Mouse (Mus musculus) cerebellum, postnatal 14 days (tissue): ENCODE measurements around the gene Tmprss6.

Experiments used
- DNase-seq, 2 experiments: peaks; one replicate each; pipeline ENCODE4 v3.0.0; 2021; ENCODE audit warnings: mixed read lengths in 2 of 2

The Tmprss6 gene

GRCm38 (mm10) chr15:78468379-78468937 is at the start of gene Tmprss6:
Tmprss6 (minus strand) TSS chr15:78468634.
- DNase-seq, result no peak

DNA sequence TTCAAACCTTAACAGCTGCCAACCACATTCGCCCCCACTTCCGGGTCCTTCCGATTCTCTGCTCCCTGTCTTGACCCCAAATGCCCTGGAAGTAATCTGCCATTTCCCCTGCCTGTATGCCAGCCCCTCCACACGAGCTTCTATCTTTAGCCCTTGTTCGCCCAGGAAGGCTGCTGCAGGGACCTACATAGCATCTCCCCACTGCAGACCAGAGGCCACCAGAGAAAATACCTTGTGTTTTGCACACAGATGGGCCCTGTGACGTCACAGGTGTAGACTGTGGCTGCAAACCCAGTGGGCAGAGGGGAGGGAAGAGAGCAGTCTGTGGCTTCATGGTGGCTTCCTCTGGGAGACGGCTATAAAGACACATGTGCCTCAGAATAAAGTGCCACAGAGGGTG is 49.8 kb upstream of the Tmprss6 start:
- no peak for DNase-seq

GRCm38 (mm10) chr15:78515759-78516158 is 47.3 kb upstream of the Tmprss6 start:
- DNase-seq, result no peak

DNA sequence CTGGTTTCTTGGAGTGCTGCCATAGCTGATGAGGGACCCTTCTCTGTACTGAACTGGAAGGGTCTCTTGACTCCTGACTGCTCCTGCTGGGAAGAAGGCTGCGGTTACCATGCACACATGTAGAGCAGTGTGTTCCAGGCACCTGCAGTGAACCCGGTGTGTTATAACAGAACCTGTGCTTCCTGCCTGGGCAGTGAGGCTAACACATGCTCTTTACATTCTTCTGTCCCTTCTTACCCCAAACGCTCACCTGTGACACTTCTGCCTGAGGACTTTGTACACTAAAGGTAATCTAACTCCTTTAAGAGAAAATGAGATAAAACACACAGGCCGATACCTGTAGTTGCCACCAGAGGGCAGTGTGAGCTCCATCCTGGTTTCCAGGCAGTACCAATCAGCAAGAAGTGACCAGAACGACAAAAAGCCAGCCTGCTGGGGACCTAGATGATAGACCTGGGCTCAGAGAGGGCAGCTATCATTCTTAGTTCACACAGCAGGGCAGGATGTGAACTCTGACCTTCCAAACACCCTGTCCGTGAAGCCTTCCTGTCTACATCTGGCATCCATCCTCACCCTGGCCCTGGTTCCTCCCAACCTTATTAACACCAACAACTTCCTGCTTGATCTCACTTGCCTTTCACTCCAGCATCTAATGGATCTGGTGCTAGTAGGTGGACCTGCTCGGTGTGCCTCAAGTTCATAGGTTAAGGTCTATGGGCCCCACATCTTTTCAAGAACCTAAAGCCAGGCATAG is 46.1 kb upstream of the Tmprss6 start:
- peak; percentile 88 to 90 for DNase-seq

- no peak for DNase-seq
These were observed 44.6 kb upstream of the Tmprss6 start for GRCm38 (mm10) chr15:78513019-78513418.

GRCm38 (mm10) chr15:78511951-78512350 is 43.5 kb upstream of the Tmprss6 start:
- no peak for DNase-seq

DNA sequence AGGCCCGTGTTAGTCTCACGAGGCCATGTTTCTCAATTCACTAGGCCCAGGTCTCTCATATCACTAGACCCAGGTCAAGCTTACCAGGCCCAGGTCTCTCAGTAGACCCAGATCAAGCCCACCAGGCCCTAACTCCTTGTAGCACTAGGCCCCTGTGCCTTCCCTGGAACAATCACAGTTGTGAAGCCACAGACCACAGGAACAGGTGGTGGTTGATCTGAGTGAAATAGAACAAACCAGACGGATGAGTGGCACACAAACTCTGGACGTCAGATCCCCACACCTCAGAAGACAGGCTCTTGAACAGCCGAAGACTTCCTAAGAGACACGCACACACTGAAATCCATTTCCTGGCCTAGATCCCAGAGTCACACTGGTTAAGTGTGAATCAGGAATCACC is 42.3 kb upstream of the Tmprss6 start:
- DNase-seq, result no peak

DNA sequence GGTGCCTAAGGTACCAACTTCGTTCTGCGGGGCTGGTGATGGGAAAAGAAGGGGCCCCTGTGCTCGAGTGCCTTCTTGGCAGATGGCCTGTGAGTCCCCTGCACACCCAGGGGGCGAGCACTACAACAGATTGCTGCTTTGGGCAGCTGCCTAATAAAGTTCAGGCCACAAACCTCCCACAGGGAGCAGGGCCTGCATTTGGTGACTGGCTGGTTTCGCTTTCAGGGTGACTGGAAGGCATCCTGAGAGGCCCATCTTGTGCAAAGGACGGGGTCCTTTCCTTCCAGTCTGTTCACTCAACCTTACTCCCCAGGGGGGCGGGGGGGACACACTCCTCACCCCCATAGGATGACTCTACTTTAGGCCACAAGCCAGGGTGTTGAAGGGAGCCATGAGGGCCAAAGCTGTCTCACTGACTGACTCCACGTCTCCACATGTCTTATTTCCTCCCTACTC is 41.7 kb upstream of the Tmprss6 start:
- DNase-seq, result peak in 1 of 2 experiments; percentile 41

DNA sequence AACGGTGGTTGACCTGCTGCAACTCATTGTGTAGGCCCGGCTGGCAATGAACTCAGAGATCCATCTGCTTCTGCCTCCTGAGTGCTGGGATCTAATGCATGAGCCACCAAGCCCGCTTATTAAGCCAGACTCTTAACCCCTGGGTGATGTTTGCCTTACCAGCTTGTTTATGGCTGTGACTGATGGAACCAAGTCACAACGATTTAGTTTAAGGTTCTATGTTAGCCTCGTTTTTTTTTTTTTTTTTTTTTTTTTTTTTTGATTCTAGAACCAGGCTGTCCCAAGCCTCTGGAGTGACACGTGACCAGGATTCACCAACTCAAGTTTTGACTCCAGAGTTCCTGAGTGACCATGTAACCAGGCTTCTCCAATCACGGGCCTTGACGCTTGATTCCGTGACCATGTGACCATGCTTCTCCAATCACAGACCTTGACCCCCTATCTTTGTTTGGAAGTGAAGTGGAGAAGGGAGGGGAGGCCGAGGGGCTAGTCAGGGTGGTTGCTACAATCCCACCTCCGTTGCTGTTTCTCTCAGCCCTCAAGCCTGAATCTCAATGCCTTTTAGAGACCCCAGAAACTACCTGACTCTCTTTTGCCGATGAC is 41.0 kb upstream of the Tmprss6 start:
- DNase-seq, result no peak

GRCm38 (mm10) chr15:78508443-78508842 is 40.0 kb upstream of the Tmprss6 start:
- no peak for DNase-seq

GRCm38 (mm10) chr15:78505541-78505940 is 37.1 kb upstream of the Tmprss6 start:
- no peak for DNase-seq

GRCm38 (mm10) chr15:78504816-78505215 is 36.4 kb upstream of the Tmprss6 start:
- no peak for DNase-seq

GRCm38 (mm10) chr15:78504013-78504412 is 35.6 kb upstream of the Tmprss6 start:
- DNase-seq, result no peak

GRCm38 (mm10) chr15:78502437-78503132 is 34.2 kb upstream of the Tmprss6 start:
- DNase-seq, result no peak

- DNase-seq, result no peak
These were observed 26.6 kb upstream of the Tmprss6 start, which contains the start of gene Il2rb for GRCm38 (mm10) chr15:78494968-78495406. Il2rb (minus strand) TSS chr15:78495271.

DNA sequence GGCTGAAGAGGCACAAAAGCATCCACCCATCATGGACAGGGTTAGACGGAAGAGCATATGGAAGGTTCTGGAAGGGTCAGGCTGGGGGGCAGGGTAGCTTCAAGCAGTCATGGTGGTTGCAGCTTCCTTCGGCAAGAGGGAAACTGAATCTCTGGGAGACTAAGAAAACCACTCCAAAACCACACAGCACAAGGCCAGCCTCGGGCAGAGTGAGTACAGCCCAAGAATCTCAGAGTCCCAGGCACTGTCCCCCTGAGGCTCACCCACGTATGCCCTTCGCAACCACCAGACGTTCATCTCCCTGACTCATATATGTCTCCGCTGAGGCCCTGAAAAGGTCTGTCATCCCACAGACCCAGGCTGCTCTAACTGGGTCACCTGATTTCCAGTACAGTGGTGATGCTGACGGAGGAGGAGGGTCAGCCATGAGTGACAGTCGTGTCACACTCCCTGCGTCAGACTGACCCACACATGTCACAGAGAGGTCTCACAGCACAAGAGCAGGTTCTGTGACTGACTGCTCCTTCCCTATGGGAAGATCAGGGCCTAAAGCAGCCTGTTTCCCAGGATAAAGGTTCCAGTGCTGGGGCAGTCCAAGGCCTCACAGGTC is 25.1 kb upstream of the Tmprss6 start:
- no peak for DNase-seq

- peak in 1 of 2 experiments; percentile 55 for DNase-seq
These were observed 22.9 kb upstream of the Tmprss6 start for GRCm38 (mm10) chr15:78491301-78491700.

DNA sequence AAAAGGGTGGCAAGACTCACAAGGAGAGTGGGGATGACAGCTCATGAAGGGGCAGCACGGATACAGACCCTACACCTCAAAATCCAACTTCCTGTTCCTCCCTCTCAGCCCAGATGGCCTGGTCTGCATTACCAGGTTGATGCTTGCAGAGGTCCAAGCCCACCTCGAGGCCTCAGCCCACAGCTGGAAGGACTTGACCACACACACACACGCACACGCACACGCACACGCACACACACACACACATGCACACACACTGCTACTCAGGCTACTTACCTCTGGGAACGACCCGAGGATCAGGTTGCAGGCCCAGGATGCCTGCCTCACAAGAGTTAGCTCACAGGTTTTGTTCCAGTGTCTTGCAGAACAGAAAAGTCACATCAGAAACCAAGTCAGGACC is 21.5 kb upstream of the Tmprss6 start:
- DNase-seq, result no peak

DNA sequence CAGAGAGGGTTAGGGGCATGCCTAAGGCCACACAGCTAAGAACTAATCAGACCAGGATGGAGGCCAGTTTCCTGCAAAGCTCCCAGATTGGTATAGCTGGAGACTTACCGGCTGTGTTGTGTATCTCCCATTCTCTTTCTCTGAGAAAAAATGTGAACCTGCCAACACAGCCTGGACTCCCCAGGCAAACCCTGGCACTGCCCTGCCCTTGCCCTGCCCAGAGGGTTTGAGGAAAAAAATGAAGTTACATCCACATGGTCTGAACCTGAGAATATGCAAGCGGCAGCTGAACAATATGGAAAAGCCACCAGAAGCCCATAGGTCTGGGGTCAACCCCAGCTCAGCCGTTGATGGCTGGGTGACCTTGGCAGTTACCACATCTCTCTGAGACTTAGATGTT is 20.8 kb upstream of the Tmprss6 start:
- peak; percentile 50 to 74 for DNase-seq

DNA sequence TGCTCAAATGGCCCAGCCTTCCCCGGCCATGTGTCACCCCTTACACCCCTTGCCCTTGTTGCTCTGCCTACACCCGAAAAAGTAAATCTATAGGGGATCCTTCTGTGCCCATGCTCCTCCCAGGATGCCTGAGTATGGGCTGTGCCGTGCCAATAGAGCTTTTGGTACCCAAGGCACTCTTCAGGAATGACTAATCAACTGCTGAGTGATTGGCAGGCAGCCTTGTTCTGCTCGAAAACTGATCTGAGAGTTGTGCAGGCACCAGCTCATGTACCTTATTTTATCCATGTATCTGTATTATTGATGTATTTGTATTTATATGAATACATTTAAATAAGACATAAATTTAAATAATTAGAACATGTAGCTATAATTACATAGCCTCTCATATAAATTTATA is 18.6 kb upstream of the Tmprss6 start:
- peak; percentile 57 to 61 for DNase-seq

DNA sequence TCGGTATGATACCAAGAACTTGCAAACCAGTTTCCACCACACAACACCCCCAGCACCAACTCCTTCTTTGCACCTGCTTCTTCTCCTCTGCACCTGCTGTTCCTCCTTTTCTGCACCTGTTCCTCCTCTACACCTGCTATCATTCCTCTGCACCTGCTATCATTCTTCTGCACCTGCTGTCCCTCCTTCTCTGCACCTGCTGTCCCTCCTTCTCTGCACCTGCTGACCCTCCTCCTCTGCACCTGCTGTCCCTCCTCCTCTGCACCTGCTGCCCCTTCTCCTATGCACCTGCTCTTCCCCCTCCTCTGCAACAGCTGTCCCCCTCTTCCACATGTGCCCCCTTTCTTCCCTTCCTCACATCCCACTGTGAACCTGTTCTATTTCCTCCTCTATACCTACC is 18.1 kb upstream of the Tmprss6 start:
- DNase-seq, result peak in 1 of 2 experiments; percentile 29

DNA sequence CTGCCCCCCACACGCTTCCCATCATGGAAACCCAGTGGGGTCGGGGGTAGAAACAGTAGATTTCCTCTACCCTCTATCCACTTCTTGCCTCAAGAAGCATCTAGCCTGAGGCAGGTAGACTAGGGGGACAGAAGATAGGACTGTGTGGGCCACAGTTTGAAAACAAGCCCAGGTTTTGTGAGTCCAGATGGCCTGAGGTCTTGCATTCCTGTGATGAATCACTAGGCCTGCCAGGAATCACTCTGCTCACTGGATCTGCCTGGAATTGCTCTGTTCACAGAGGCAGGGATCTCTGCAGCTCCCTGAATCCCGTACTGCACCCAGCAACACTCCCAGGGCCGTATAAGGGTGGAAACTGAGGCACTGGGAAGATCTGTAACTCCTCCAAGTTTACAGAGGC is 14.9 kb upstream of the Tmprss6 start:
- peak; percentile 69 to 83 for DNase-seq

GRCm38 (mm10) chr15:78482518-78482917 is 14.1 kb upstream of the Tmprss6 start:
- DNase-seq, result peak in 1 of 2 experiments; percentile 30
